Comparison of ENCODE assay signal across 7 mouse cellular contexts in the genomic region with DNA sequence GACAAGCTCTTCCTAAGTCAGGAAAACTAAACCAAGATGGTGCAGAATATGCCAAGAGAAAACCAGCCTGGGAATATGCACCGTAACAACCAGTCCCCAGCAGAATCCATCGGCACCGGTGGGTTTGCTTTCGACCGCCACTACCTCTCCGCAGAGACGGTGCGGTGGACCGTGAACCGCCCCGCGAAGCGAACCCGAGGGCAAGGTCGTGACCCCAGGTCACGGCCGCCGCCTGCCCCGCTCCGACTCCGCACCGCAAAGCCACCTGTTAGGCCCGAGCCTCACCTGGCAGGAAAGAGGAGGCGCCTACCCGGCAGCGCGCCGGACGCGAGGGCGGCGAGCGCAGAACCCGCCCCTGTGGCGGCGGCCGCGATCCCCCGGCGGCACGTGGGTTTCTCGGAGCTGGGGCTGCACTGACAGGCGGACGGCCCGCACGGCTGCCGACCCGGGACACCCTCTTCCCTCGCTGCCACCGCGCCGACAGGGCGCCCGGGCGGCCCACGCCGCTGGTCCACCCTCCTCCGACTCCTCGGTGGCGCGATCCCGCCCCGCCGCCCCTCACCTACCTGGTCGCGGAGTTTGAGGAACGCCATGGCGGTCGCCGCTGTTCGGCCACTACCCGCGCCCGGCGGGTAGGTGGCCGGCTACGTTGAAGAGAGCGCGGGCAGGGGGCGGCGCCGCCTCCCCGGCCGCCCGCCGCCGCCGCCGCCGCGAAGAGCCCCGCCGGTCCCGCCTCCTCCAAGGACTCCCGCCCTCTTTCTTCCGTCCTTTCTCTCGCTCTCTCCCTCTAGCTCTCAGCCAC. TPM values are rescaled to one million over a fixed set of nuclear protein-coding genes. Genes with fewer than 3 reads are reported as not detected.
DNase-seq lines count a peak whose midpoint lies in the region; ATAC-seq and TF ChIP-seq lines count a peak whose summit lies in the region.

No protein-coding gene starts in this region.

- no peaks in the 10 kb centered on the region for H3K9me3 ChIP-seq in limb, embryonic 14.5 days (ENCODE audit: control insufficient read depth, low read length)
- no peaks in the 10 kb centered on the region for H3K9me3 ChIP-seq in midbrain, embryonic 15.5 days

- H3K9ac ChIP-seq in heart, adult 2 months (ENCODE audit: low read depth, low read length) = peak overlapping the region; percentile 75
- H3K9ac ChIP-seq in limb, embryonic 14.5 days (ENCODE audit: low read depth, low read length, severe bottlenecking) = peak overlapping the region; percentile 77
- H3K9ac ChIP-seq in midbrain, embryonic 15.5 days = peak overlapping the region; percentile 88

- peak overlapping the region; percentile 86 for H3K27ac ChIP-seq in heart, adult 2 months
- H3K27ac ChIP-seq in limb, embryonic 14.5 days (replicated peaks; ENCODE audit: low read depth, low read length) = peak overlapping the region; percentile 89
- H3K27ac ChIP-seq in midbrain, embryonic 15.5 days = peak overlapping the region; percentile 97
- H3K27ac ChIP-seq in spleen, adult 2 months (ENCODE audit: insufficient read depth, low read length) = peak overlapping the region; percentile 80

- 0 out of 2 replicates have a peak, but pooled peaks have one; percentile 3 for TF ChIP-seq CTCF in heart, adult 2 months (IDR thresholded peaks at IDR 0.05)
- TF ChIP-seq CTCF in spleen, adult 2 months (IDR thresholded peaks at IDR 0.05; ENCODE audit: extremely low read depth, insufficient read depth, insufficient read length, insufficient replicate concordance) = no peak

- intact Hi-C loops in heart, adult 2 months (cut with DNase I) = loop anchor here (2.0 to 5.0 kb wide), 3 partner anchors 33 to 102 kb away; no protein-coding TSS in a partner anchor

- peak; percentile 71 for DNase-seq in adrenal gland, postnatal 10 days
- peak; percentile 66 for DNase-seq in embryo, embryonic 9.5 days (ENCODE audit: extremely low spot score)
- DNase-seq in heart, adult 2 months = peak; percentile 73 to 75
- DNase-seq in kidney, adult 8-10 months = peak; percentile 63 to 64
- peak; percentile 19 for DNase-seq in limb, embryonic 14.5 days (ENCODE audit: low spot score)
- DNase-seq in spleen, adult 2 months (ENCODE audit: low read depth in 1 of 2, low spot score in 2 of 2) = peak; percentile 19 to 57

- peak overlapping the region; percentile 90 for H3K4me3 ChIP-seq in heart, adult 2 months
- peak overlapping the region; percentile 85 for H3K4me3 ChIP-seq in limb, embryonic 14.5 days (replicated peaks; ENCODE audit: low read length)
- H3K4me3 ChIP-seq in midbrain, embryonic 15.5 days = peak overlapping the region; percentile 68
- H3K4me3 ChIP-seq in spleen, adult 2 months (ENCODE audit: extremely low read depth, insufficient read depth, insufficient read length) = peak overlapping the region; percentile 83

- peak; percentile 76 for ATAC-seq in limb, embryonic 14.5 days (ENCODE audit: low FRiP score, low read depth)
- peak; percentile 75; the same call in 1 of the 2 replicates for ATAC-seq in midbrain, embryonic 15.5 days (replicated peaks)

- no peaks in the 10 kb centered on the region for H3K36me3 ChIP-seq in heart, adult 2 months (ENCODE audit: control insufficient read depth, insufficient read depth, low read length)
- no peaks in the 10 kb centered on the region for H3K36me3 ChIP-seq in limb, embryonic 14.5 days (ENCODE audit: control insufficient read depth, insufficient read depth, low read length)
- H3K36me3 ChIP-seq in midbrain, embryonic 15.5 days (replicated peaks) = no peaks in the 10 kb centered on the region
- H3K36me3 ChIP-seq in spleen, adult 2 months (ENCODE audit: control insufficient read depth, insufficient read depth, low read length) = no peaks in the 10 kb centered on the region

- H3K27me3 ChIP-seq in heart, adult 2 months (ENCODE audit: control insufficient read depth, insufficient read depth, low read length) = no peaks in the 10 kb centered on the region
- H3K27me3 ChIP-seq in limb, embryonic 14.5 days (ENCODE audit: control insufficient read depth, insufficient read depth, low read length) = no peaks in the 10 kb centered on the region
- H3K27me3 ChIP-seq in midbrain, embryonic 15.5 days (replicated peaks) = no peaks in the 10 kb centered on the region
- H3K27me3 ChIP-seq in spleen, adult 2 months (ENCODE audit: control insufficient read depth, insufficient read depth, low read length) = no peaks in the 10 kb centered on the region

- WGBS in heart, adult 2 months = under 1% methylated on average over 82 of the region's 97 CpGs
- under 1% methylated on average over 43 of the region's 97 CpGs for WGBS in limb, embryonic 14.5 days
- WGBS in midbrain, embryonic 15.5 days = under 1% methylated on average over 92 of the region's 97 CpGs
- under 1% methylated on average over 92 of the region's 97 CpGs for WGBS in spleen, adult 2 months

- peak overlapping the region; percentile 81 for H3K4me2 ChIP-seq in limb, embryonic 14.5 days (replicated peaks; ENCODE audit: low read depth, low read length, severe bottlenecking)
- peak overlapping the region; percentile 80 for H3K4me2 ChIP-seq in midbrain, embryonic 15.5 days

- H3K79me2 ChIP-seq in heart, adult 2 months (replicated peaks; ENCODE audit: control insufficient read depth, insufficient read depth, low read length) = no peaks in the 10 kb centered on the region

- no peak for TF ChIP-seq POLR2A in heart, adult 2 months (IDR thresholded peaks at IDR 0.05; ENCODE audit: insufficient read depth, low read depth, low read length)
- TF ChIP-seq POLR2A in limb, embryonic 14.5 days (IDR thresholded peaks at IDR 0.05; ENCODE audit: borderline replicate concordance, extremely low read depth, insufficient read depth, insufficient read length) = no peak
- no peak for TF ChIP-seq POLR2A in spleen, adult 2 months (IDR thresholded peaks at IDR 0.05; ENCODE audit: low read depth, low read length)

- TF ChIP-seq EP300 in heart, adult 2 months (IDR thresholded peaks at IDR 0.05; ENCODE audit: insufficient read depth, low read depth, low read length) = no peak

- peaks cover 2% of the 10 kb centered on the region for H3K4me1 ChIP-seq in heart, adult 2 months (ENCODE audit: control insufficient read depth, insufficient read depth, low read length)
- no peaks in the 10 kb centered on the region for H3K4me1 ChIP-seq in limb, embryonic 14.5 days (ENCODE audit: control insufficient read depth, insufficient read depth, low read length)
- peaks cover 14% of the 10 kb centered on the region; the same call in 1 of the 2 replicates for H3K4me1 ChIP-seq in midbrain, embryonic 15.5 days
- peaks cover 3% of the 10 kb centered on the region for H3K4me1 ChIP-seq in spleen, adult 2 months (ENCODE audit: control insufficient read depth, insufficient read depth, insufficient read length)

RNA-seq across cellular contexts. Expression of gene Ankrd28, which starts 0.5 kb away (rescaled TPM):
- total RNA-seq in adrenal gland, postnatal 10 days (2021) = 10 to 100 TPM; 26.9 to 37.5 TPM
- total RNA-seq in heart, adult 2 months (2021) = 10 to 100 TPM; 22.1 to 27.7 TPM
- 6.6 and 17.4 TPM in 2 replicates for polyA plus RNA-seq in heart, adult 2 months (2012; rRNA removed)
- 16.6 and 17.2 TPM in 2 replicates for polyA plus RNA-seq in limb, embryonic 14.5 days (2012; rRNA removed)
- 11.7 and 12.7 TPM in 2 replicates for polyA plus RNA-seq in limb, embryonic 14.5 days (2014; fragmentation: Nextera tagmentation; extraction: Ambion mirVana)
- polyA plus RNA-seq in midbrain, embryonic 15.5 days (2015; fragmentation: Nextera tagmentation; extraction: Ambion mirVana) = 9.5 and 10.3 TPM in 2 replicates
- 1.8 and 2.7 TPM in 2 replicates for polyA plus RNA-seq in spleen, adult 2 months (2012; rRNA removed)

Comparison
In these comparisons a context has a peak if more than half of its experiments do, and no peak if none do; other contexts are left out.
1. Peak in every context shown above with its lines: DNase-seq, ATAC-seq, H3K4me3 ChIP-seq and H3K27ac ChIP-seq.
2. DNase-seq: peak in every context shown above with its lines; median percentile 74 in heart, adult 2 months; 71 in adrenal gland, postnatal 10 days; 66 in embryo, embryonic 9.5 days; 64 in kidney, adult 8-10 months; 38 in spleen, adult 2 months; 19 in limb, embryonic 14.5 days.